Mouse (Mus musculus) cerebellum, adult 11 months (tissue): ENCODE data around the gene Cma2.
A peak's percentile ranks its signal among the peaks of the same experiment; 100 is the strongest.
"Not testable (repeated sequence)": the region's sequence is repeated elsewhere in the genome, so short reads cannot be mapped to it uniquely, and the experiment has no call there.

ENCODE experiments used
- DNase-seq: peaks from one replicate; pipeline ENCODE4 v3.0.0; 2022

Cma2 gene

DNA sequence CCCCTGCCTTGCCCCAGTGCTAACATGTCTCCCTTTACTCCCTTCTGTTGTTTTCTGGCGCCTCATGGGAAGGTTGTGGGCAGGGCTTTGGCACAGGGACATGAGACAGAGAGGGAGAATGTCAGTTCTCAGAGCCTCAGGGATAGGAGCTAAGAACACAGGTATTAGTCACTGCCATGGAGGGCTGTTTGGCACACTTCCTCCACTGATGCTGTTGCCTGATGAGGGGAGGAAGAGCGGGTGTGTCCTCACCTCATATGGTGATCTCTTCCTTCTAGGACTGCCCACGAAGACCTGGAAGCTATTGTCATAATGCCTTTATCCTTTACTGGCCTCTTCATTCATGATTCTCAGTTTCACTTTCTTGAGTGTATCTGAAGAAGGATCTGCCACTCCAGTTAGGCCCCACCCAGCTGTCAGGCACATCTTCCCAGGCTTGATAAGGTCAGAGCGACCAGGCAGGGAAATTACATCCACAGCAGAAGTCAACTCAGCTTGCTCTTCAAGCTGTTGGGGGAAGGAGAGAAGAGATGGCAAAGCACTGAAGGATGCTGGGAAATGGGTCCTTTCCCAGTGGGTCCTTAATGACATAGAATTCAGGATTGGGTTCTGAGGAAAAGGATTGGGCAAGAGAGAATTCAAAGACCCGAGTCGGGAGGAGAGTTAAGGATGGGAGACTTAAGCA, at the start of gene Cma2:
Gene Cma2, plus strand, starts transcription at position 635 of the 685 bp plus-strand sequence.
- no peak for DNase-seq

DNA sequence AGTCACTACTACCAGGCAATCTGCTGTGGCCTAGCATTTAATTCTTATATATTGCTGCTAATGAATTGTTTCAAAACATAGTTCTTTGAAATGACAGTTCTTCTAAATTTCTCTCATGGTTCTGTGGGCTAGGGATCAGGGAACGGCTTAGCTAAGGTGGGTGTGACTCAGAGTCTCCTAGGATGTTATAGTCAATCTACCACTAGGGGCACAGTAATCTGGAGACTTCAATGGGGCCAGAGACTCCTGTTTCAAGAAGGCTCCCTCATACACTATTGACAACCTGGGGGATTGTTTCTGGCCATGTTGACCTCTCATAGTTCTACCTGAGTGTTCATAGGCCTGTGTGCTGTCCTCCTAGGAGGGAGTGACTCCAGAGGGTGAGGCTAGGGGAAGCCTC, 45.3 kb upstream of the Cma2 start:
- DNase-seq = no peak

DNA sequence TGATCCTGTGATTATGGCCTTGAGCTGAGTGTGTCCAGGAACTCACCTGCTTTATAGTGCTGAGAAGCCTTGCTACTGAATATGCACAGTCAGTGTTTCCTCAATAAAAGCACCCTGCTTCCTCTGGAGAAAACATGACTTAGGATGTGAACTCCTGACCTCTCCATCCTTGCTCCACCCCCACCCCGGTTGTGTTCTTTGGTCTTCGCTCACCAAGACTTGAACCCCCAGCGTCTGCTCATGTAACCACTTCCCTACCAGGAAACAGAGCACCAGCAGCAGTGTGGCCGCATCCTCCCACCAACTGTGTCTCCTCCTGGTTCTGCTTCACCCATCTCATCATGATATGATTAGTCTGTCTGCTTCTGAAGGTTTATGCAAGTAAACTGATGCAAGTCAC, 37.4 kb upstream of the Cma2 start:
- no peak for DNase-seq

DNA sequence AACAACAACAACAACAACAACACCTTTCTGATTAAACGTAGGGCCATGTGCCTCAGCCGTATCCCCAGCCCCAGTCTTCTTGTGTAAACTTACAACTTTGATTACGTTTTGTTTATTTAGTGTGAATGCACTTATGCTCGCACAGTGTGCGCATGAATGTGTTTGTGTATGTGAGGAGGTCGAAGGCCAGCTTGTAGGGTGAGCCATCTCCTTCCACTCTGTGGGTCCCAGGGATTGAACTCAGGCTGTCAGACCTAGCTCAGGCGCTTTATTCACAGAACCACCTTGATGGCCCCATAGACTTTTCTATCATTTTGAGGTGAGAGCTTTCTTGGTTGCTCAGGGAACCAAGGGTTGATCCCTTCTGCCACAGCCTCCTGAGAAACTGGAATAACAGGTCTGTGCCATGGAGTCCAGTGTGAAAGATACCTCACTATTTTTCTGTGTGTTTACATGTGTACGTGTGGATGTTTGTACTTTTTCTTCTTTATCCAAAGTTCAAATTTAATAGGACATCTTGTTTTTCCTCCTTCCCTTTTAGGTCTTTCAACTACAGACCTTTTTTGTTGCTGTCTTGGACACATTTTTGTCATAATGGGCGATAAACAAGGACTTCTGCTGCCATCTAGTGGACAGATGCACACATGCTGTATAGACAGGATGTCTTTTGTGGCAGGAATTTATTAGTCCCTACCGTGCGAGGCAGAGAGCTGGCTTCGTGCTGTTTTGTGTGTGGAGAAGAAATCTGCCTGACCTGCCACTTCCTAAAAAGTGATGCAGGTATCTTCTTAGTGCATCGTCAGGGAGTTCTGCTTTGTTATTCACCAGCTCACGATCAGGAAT, 32.3 kb upstream of the Cma2 start:
- DNase-seq = peak; percentile 71

DNA sequence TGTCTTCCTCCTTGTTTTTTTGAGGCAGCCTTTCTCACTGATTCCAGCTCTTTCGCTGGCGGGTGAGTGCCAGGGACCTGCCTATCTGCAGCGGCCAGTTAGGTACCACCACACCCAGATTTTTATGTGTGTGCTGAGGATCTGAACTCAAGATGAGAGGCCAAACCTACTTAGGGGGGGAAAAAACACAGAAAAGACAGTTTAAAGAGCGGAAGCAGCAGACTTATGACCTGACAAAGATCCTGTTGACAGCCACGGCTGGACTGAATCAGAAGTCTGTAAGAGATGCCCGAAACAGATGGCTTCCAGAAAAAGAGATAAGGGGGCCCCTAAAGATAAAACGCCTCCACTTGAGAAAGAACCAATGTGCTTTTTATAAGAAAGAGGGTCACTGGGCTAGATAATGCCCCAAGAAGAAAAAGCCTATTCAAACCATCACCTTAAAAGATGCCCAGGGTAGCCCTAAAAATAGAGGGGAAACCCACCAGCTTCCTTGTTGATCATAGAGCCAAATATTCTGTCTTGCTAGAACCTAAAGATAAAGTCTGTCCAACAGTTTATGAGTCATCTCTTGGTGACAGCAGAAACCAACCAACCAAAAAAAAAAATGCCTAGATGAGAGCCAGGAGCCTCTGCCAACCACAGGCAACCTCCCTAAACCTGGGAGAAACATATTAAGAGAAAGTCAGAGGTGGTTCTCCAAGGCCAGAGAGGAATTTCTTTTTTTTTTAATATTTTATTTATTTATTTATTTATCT, 28.1 kb upstream of the Cma2 start:
- no peak for DNase-seq

DNA sequence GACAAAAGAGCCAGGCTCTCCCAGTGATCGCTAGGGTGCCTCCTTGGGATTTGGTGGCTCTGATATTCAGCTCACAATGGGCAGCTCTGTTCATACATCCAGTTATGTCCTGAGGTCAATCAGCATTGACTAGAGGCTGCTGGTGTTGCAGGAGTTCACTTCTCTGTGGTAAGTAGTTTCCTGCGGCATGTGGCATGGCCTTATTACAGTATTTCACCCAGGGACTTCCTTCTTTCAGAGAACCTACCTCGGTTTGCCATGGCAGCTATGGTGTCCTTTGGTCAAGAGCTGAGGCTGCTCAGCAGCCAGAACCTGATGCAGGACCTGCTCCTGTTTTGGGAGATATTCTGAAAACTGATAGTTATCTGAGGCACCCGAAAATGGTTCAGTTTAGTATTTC, 23.9 kb upstream of the Cma2 start:
- no peak for DNase-seq

DNA sequence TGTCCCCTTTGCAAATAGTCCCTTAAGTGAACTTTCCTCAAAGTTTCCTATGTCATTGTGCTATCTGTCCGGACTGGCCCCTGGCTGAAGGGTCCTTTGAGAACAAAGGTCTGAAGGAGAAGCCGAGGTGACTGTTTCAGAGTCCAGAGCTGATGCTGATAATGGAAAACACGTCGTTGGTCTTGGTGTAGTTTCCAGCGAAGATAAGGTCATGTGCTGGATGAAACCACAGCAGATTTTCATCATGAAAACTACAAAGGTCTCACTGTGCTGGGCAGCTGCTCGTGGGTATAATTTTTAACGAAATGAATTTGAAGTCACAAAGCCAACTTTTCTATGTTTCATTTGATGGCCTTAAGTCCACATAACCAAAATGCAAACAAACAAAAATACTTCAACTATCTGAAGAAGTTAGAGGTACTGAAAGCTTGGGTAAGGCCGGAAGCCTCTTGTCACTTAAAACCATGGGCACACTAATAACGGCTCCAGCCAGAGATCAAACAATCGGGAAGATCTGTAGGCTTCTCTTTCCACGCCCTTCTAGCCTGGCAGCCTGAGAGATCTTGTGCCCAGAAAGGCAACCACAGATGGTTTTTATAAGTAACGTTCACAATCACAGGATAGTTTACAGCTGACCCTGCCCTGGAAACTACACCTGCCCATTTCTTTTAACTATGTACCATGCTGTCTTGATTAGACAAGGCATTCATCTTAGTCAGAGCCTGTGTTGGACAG, 21.4 kb upstream of the Cma2 start:
- no peak for DNase-seq

DNA sequence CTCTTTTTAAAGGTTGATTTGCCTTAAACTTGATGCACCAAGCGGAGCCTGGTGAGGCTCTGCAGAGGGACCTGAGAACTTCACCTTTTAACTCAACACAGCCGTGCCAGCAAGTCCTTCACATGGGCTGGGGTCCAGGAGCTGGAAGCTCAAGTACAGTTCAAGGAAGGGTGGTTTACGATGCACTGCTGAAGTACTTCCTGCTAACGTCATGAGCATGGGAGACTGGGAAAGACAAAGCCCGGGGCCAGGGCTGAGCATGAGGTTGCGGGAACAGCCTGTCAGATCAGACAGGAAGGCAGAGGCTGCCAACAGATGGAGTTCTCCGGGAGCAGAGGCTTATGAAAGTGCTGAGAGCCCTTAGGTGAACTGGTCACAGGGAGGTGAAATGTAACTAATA, 17.2 kb upstream of the Cma2 start:
- no peak for DNase-seq

DNA sequence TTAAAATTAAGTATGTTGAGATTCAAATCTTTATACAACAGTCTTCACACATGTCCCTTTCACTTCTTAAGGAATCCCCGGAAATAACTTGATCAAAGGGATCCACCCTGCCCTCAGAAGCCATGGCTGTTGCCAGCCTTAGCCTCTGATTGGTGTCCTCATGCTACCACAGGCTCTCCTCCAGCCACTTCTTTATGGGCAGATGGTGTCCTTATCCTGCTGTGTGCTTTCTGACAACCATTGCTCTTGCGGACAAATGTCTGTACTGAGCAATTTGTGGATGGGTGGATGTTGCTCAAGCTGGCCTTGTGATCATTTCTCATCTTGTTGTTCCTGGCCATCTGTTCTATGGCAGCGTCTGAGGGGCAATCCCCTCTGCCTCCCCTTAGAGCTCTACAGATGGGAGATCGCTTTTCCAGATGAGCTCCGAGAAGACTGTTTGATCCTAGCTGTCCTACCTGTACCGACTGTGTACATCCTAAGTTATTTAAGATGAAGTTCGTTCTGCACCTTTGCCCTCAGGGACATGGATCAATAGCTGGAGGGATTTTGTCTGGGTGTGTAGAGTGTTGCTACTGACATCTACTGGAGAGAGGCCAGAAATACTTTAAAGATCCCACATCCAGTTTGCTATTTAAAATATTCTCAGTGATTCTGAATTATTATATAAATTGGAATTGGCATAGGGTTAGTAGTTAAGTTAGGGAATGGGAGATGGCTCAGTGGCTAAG, 10.5 kb upstream of the Cma2 start:
- DNase-seq = peak; percentile 15

DNA sequence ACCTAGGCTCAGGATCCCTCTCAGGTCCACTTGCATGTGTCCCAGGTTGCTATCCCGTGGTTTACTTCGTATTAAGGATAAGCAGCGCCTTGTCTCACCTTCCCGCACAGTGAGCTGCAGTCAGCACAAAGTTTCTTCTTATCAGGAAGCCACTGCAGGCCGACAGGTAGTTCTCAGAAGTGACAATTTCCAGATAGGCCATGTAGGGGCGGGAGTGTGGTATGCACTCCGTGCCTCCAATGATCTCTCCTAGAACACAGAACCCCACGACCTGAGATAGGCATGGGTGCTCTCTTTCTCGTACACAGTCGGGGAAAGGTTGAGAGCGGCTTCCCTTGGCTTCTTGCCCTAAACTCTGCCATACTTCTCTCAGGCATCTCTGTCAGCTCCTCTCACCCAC, 7.2 kb upstream of the Cma2 start:
- DNase-seq = no peak

DNA sequence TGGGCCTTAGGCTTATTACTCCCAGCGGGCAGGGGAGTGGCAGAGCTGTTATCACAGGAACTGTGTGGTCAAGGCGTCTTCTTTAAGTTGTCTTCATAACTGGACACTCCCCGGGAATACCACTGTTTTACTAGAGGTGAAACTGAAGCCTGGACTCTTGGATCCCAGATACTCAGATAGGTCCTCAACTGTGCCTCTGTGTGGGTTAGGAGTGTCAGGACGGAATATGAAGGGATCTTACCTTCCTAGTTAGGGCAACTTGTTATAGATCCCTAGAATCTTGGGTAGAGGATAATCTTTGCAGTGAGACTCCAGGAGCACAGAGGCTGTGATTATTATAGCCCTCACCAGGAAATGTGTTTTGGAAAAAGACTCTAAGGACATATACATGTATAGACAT, 6.2 kb upstream of the Cma2 start, which contains the start of gene Cma1:
Gene Cma1, minus strand, starts transcription at position 101 of the 400 bp plus-strand sequence.
- DNase-seq = no peak

DNA sequence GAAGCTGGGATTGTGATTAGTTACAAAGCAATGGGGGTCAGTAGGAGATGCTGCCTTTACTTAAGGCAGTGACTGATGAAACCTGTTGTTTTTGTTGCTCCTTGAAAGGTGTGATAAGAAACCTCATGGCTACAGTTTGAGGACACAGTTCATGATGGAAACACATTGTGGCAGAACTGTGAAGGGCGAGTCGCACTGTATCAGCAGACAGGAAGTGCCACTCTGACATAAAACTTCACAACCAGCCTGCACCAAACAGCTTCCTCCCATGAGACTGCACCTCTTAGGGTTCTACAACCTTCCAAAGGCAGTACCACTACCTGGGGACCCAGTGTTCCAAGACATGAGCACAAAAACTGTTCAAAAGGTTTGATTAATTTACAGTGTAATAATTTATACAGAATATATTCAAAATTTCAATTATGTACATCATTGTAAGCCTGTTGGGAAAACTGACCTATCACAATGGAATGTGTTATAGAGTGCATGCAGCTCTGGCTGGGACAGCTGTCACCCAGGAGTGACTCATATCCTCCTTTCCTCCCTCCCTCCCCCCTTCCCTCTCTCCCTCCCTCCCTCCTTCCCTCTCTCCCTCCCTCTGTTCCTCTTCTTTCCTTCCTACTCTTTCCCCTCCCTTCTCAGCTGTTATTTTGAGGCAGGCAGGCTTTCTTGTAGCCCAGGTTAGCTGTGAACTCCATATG, 4.4 kb upstream of the Cma2 start:
- DNase-seq = no peak

DNA sequence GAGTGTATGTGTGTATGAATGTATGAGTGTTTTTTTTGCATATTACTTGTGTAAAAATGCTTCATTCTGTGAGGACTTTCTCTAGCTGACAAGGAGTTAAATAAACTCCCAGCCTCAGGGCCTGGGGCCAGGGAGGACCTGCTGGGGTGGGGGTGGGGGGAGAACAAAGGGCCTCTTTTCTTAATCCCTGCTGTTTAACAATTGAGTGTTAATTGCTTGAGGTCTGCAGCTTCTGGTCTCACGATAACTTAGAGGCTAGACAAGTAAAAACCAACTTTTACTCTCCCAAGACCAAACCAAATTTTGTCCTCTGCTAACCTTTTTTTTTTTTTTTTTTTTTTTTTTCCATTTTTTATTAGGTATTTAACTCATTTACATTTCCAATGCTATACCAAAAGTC, 12.5 kb downstream of the Cma2 start:
- DNase-seq = no peak

DNA sequence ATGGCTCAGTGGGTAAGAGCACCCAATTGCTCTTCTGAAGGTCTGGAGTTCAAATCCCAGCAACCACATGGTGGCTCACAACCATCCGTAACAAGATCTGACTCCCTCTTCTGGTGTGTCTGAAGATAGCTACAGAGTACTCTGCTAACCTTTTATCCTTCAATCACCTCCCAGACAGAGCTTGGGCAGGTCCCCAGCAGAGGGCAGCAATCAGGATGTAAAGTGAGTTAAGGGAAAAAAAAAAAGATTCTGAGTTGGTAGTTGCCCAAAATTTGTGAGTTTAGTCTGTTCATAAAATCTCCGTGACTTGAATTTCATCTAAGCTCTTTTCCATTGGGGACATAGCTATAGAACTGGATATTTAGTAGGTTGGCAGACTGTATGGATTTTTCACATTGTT, 13.1 kb downstream of the Cma2 start:
- DNase-seq = not testable (repeated sequence)

DNA sequence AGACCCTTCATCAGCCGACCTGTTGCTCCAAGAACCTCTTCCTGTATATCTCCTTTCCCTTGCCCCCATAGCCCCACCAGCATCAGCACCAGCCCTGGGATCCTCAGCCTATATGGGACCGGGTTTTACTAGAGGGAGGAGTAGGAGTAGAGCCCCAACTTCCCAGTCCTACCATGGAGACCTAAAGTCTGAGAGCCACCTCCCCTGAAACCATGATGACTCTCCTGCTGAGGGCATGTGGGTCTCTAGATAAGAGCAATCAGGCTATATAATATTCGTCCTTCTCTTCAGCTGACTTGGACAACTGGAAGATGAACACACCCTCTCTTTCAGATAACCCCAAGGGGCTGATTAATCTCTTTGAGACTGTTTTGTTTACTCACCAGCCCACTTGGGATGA, 36.7 kb downstream of the Cma2 start:
- DNase-seq = not testable (repeated sequence)

DNA sequence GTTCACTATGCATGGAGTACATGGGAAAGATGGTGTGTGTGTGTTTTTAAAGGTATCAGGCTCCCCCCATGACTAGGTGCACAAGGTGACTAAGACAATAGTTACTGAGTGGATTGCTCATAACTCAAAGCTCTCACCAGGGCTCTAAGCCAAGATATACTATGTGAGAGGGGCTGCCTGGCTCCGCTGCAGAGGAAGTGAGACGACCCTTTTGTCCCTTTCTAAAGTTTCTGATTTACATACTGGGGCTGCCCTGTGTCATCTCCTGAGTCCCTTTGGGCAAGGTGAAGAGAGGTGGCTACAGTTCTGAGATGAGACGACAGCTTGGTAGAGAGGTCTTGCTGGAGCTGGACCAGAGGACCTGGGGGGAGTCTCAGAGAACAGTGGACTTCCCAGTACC, 62.4 kb downstream of the Cma2 start:
- DNase-seq = no peak

DNA sequence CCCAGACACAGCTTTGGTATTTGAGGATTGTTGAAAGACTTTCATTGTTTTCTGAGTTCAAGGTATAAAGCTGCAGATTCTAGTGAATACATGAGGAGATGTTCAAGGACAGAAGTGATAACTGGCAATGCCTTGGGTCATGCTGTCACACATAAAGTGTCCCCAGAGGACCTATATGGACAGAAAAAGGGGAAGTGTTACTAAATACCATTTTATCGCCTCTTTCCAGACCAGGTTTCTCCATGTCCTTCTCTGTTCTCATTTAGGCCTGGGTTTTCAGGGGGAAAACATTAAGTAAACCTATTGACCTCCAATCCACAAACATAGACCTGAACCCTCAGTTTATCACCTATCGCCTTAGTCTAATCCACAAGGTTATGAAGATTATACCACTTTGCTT, 63.1 kb downstream of the Cma2 start:
- DNase-seq = no peak

DNA sequence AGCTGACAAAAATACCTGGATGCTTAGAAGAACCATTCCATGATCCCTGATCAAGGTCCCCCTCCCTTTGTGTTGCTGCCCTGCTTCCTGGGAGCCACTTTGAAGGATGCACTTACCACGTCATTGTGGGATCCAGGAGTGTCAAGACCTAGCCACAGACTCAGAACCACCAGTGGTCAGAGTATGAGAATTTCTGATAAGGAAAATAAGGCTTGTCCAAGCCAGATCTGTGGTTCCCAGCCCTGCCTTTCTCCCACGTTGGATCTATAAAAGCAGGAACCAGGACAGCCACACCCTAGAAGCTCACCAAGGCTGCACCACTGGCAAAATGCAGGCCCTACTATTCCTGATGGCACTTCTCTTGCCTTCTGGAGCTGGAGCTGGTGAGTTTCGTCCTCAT, 66.9 kb downstream of the Cma2 start, which contains the start of gene Mcpt1:
Gene Mcpt1, plus strand, starts transcription at position 301 of the 400 bp plus-strand sequence.
- DNase-seq = not testable (repeated sequence)

DNA sequence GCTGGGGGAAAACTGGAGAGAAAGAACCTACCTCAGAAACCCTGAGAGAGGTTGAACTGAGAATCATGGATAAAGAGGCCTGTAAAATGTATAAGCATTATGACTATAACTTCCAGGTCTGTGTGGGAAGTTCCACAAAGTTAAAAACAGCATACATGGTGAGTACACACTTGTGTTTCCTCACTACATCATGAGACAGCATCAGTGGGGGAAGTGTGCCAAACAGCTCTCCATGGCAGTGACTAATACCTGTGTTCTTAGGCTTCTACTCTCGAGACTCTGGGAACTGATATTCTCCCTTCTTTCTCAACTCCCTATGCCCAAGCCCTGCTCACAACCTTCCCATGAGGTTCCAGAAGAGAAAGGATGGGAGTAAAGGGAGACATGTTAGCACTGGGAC, 68.7 kb downstream of the Cma2 start:
- DNase-seq = no peak

DNA sequence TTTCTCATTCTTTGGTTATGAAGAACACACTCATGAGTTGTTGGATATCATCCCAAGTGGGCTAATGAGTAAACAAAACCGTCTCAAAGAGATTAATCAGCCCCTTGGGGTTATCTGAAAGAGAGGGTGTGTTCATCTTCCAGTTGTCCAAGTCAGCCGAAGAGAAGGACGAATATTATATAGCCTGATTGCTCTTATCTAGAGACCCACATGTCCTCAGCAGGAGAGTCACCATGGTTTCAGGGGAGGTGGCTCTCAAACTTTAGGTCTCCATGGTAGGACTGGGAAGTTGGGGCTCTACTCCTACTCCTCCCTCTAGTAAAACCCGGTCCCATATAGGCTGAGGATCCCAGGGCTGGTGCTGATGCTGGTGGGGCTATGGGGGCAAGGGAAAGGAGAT, 70.5 kb downstream of the Cma2 start:
- DNase-seq = not testable (repeated sequence)
